Mouse (Mus musculus): ENCODE measurements around the gene Krt15. TPM values are rescaled to one million over a fixed set of nuclear protein-coding genes. Genes with fewer than 3 reads are reported as not detected.

The Krt15 gene
- under 1 TPM in 1 of 2 experiments, not detected in 1; 0.77 TPM for total RNA-seq (2021)
- long read RNA-seq, experiment 1, result 0 reads
- long read RNA-seq, experiment 2, result 0 reads

GRCm38 (mm10) chr11:100135731-100136130 lies at the start of gene Krt15:
Gene Krt15, minus strand, starts transcription at chr11:100135928.
- Histone ChIP-seq H3K27ac (no peak within 1 kb of the TSS), H3K4me3 (no peak within 1 kb of the TSS)
- DNase-seq (ENCODE audit: low spot score in 2 of 2), result no peak
- TF ChIP-seq CTCF (conservative IDR thresholded peaks at IDR 0.05), result no peak

GRCm38 (mm10) chr11:100181725-100182124 lies 46.0 kb upstream of the Krt15 start:
- Histone ChIP-seq H3K4me3 (no peak overlapping the region), H3K27ac (no peak overlapping the region)
- DNase-seq (ENCODE audit: low spot score in 2 of 2), result no peak
- TF ChIP-seq CTCF (conservative IDR thresholded peaks at IDR 0.05), result no peak

- peak in 1 of 2 experiments; percentile 12 for DNase-seq (ENCODE audit: low spot score in 2 of 2)
- no peak overlapping the region for H3K4me3 ChIP-seq
- TF ChIP-seq CTCF (conservative IDR thresholded peaks at IDR 0.05), result no peak
- peak overlapping the region; percentile 60 for H3K27ac ChIP-seq
These were observed 43.5 kb upstream of the Krt15 start for GRCm38 (mm10) chr11:100179260-100179659.

GRCm38 (mm10) chr11:100178307-100178706 lies 42.6 kb upstream of the Krt15 start:
- peak overlapping the region; percentile 60; the same call in 1 of the 2 replicates for H3K27ac ChIP-seq
- no peak overlapping the region for H3K4me3 ChIP-seq
- TF ChIP-seq CTCF (conservative IDR thresholded peaks at IDR 0.05), result no peak
- peak in 1 of 2 experiments; percentile 32 for DNase-seq (ENCODE audit: low spot score in 2 of 2)

GRCm38 (mm10) chr11:100176791-100177190 lies 41.1 kb upstream of the Krt15 start:
- Histone ChIP-seq H3K4me3 (no peak overlapping the region), H3K27ac (no peak overlapping the region)
- no peak for DNase-seq (ENCODE audit: low spot score in 2 of 2)
- TF ChIP-seq CTCF (conservative IDR thresholded peaks at IDR 0.05), result no peak

- H3K27ac ChIP-seq, result no peak overlapping the region
- TF ChIP-seq CTCF (conservative IDR thresholded peaks at IDR 0.05), result peak; percentile 78
- H3K4me3 ChIP-seq, result no peak overlapping the region
- peak; percentile 50 to 80 for DNase-seq (ENCODE audit: low spot score in 2 of 2)
These were observed 33.3 kb upstream of the Krt15 start for GRCm38 (mm10) chr11:100168765-100169762.

- no peak for DNase-seq (ENCODE audit: low spot score in 2 of 2)
- no peak for TF ChIP-seq CTCF (conservative IDR thresholded peaks at IDR 0.05)
- Histone ChIP-seq H3K27ac (no peak overlapping the region), H3K4me3 (no peak overlapping the region)
These were observed 32.3 kb upstream of the Krt15 start for GRCm38 (mm10) chr11:100168071-100168470.

- Histone ChIP-seq H3K4me3 (no peak overlapping the region), H3K27ac (no peak overlapping the region)
- TF ChIP-seq CTCF (conservative IDR thresholded peaks at IDR 0.05), result no peak
- DNase-seq (ENCODE audit: low spot score in 2 of 2), result no peak
These were observed 28.7 kb upstream of the Krt15 start for GRCm38 (mm10) chr11:100164392-100164791.

- no peak for TF ChIP-seq CTCF (conservative IDR thresholded peaks at IDR 0.05)
- H3K27ac ChIP-seq, result no peak overlapping the region
- no peak overlapping the region for H3K4me3 ChIP-seq
- DNase-seq (ENCODE audit: low spot score in 2 of 2), result no peak
These were observed 22.3 kb upstream of the Krt15 start for GRCm38 (mm10) chr11:100157908-100158477.

- no peak overlapping the region for H3K4me3 ChIP-seq
- no peak for TF ChIP-seq CTCF (conservative IDR thresholded peaks at IDR 0.05)
- DNase-seq (ENCODE audit: low spot score in 2 of 2), result no peak
- H3K27ac ChIP-seq, result no peak overlapping the region
These were observed 21.6 kb upstream of the Krt15 start for GRCm38 (mm10) chr11:100157331-100157730.

GRCm38 (mm10) chr11:100155497-100156255 lies 19.9 kb upstream of the Krt15 start:
- no peak overlapping the region for H3K4me3 ChIP-seq
- no peak for DNase-seq (ENCODE audit: low spot score in 2 of 2)
- no peak for TF ChIP-seq CTCF (conservative IDR thresholded peaks at IDR 0.05)
- H3K27ac ChIP-seq, result no peak overlapping the region

GRCm38 (mm10) chr11:100148615-100149330 lies 13.0 kb upstream of the Krt15 start, which contains the start of gene Krt19:
Gene Krt19, minus strand, starts transcription at chr11:100148665.
- TF ChIP-seq CTCF (conservative IDR thresholded peaks at IDR 0.05), result no peak
- Histone ChIP-seq H3K4me3 (no peak within 1 kb of the TSS), H3K27ac (no peak within 1 kb of the TSS)
- no peak for DNase-seq (ENCODE audit: low spot score in 2 of 2)
